Mouse (Mus musculus): ENCODE measurements around the gene Eif3m. TPM values are rescaled to one million over a fixed set of nuclear protein-coding genes. Genes with fewer than 3 reads are reported as not detected.

Gene Eif3m
- polyA plus RNA-seq, 3 experiments from 2014 or later = 375 to 422 (median 377) TPM

- peak; percentile 47 for ATAC-seq
Observed at GRCm38 (mm10) chr2:105016192-105016966, 501 bp downstream of the Eif3m start.

DNA sequence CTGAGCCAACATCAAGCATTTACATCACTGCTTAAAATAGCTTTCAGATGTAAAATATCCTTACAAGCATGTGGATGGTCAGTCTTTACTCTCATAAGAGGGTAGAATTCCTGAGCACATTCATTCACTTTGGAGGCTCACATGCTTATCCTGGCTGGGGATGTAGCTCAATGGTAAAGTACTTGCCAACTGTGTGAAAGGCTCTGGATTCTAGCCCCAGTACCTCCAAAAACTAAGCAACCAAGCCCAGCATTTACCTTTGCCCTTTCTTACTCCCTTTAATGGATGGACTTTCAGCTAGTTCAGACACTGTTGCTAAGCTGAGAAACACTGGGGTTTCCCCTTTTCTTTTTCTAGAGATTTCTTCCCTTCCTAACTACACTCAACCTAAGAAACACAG is 9.6 kb downstream of the Eif3m start:
- no peak for ATAC-seq

GRCm38 (mm10) chr2:104996201-104996600 is 20.7 kb downstream of the Eif3m start:
- ATAC-seq = no peak

DNA sequence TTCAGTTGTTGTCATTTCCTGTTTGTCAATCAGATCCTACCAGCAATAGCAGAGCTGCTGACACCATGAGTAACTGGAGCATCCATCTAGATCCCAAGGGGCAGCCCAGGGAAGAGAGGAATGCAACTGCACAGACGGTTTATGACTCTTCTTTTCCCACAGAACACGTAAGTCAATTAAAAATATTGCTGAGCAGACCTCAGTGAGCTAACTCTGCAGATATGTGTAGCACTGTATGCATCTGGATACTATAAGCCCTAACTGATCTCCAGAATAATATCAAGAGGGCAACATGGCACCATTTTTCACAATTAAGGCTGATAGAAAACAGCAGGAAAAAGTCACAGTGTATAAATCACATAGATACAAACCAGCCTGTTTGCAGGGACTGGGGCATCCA is 22.4 kb downstream of the Eif3m start:
- ATAC-seq = no peak

DNA sequence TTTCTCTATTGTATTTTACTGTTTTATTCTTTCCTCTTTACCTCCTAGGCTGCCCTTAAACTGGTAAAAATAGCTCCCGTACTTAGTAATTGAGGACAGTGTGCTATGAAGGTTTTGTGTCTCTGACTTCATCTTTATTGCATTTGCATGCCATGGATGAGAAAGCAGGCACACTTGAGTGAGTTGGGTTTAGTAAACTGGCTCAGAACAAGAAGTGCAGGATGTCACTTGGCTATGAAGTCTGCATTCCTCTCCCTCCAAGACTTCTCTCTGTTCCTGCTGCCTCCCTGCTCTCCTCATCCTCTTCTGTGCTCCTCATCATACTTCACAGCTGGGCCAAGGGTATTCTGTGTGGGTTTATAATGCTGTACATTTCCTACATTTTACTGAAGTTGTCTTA is 27.9 kb downstream of the Eif3m start:
- ATAC-seq = no peak

GRCm38 (mm10) chr2:104985796-104986195 is 31.1 kb downstream of the Eif3m start:
- ATAC-seq = no peak

GRCm38 (mm10) chr2:104981712-104982111 is 35.2 kb downstream of the Eif3m start:
- no peak for ATAC-seq

DNA sequence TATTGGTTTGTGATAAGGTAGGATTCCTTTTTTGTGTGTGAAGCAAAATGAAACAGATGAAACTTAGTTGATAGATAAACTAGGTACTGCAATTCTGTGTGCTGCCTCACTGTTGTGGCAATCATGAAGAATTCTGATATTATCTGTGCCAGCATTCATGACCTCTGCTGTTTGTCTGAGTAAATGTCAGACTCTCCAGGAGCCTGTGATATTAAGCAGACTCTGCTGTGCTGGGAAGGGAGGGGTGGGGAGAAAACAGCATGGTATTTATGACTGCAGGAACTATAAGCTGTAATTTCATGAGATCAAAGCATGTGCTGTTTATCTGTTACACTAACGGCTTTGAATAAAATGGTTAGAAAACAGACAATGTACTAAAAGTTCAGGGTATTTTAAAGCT is 52.4 kb downstream of the Eif3m start:
- no peak for ATAC-seq

Other genes with a start within 250 kb of the Eif3m start
- 1 to 10 TPM in 2 of 3 experiments, not detected in 1; 1.5 to 1.8 TPM for gene Qser1, start 200.3 kb downstream of the Eif3m start, polyA plus RNA-seq (2017; shearing (Covaris generic))
- 1 to 10 TPM in 1 of 3 experiments, under 1 TPM in 2; 0.18 to 1.6 (median 0.46) TPM for gene Prrg4, start 167.2 kb downstream of the Eif3m start, polyA plus RNA-seq (2017; shearing (Covaris generic))
- gene Ccdc73, start 149.3 kb downstream of the Eif3m start, polyA plus RNA-seq (2017; shearing (Covaris generic)) = 1 to 10 TPM; 2.8 to 7.2 (median 3.0) TPM
- not detected for gene Gm11060, start 74.9 kb upstream of the Eif3m start, polyA plus RNA-seq (2017; shearing (Covaris generic))
- gene Wt1, start 109.4 kb upstream of the Eif3m start, polyA plus RNA-seq (2017; shearing (Covaris generic)) = not detected
- not detected for gene Them7, start 207.2 kb upstream of the Eif3m start, polyA plus RNA-seq (2017; shearing (Covaris generic))

Measured in inflammation-experienced regulatory T-cells, adult 6 months (primary cell).